In genomic region chr7:45683396-45684050, GRCm38 (mm10) we compare ENCODE assay signal across 9 mouse cellular contexts. TPM values are rescaled to one million over a fixed set of nuclear protein-coding genes. Genes with fewer than 3 reads are reported as not detected.
DNase-seq lines count a peak whose midpoint lies in the region; ATAC-seq and TF ChIP-seq lines count a peak whose summit lies in the region.
"Had no signal": no experiment of that assay in that cellular context is flagged by ENCODE, and none has a peak within 500 bp of the region (broad histone marks: within the 10 kb centered on the region; RNA-seq: fewer than 3 reads in every experiment).

Gene Ntn5 (plus strand): TSS chr7:45684022.

- 65% methylated on average over 7 of the region's 7 CpGs for WGBS in kidney, embryonic 16.5 days
- 75% methylated on average over 7 of the region's 7 CpGs for WGBS in embryonic facial prominence, embryonic 14.5 days
- 68% methylated on average over 7 of the region's 7 CpGs for WGBS in limb, embryonic 14.5 days

- H3K4me1 ChIP-seq in kidney, embryonic 16.5 days (ENCODE audit: insufficient read depth, low read length) = peaks cover 21% of the 10 kb centered on the region
- H3K4me1 ChIP-seq in E14TG2a.4 (replicated peaks; ENCODE audit: low read depth, low read length) = peaks cover 44% of the 10 kb centered on the region
- H3K4me1 ChIP-seq in embryonic facial prominence, embryonic 14.5 days (ENCODE audit: control insufficient read depth, insufficient read depth, low read length) = peaks cover 28% of the 10 kb centered on the region
- peaks cover 4% of the 10 kb centered on the region; the same call in 1 of the 2 replicates for H3K4me1 ChIP-seq in limb, embryonic 14.5 days (ENCODE audit: control insufficient read depth, insufficient read depth, low read length)

- no peak for DNase-seq in kidney, postnatal 4 days
- DNase-seq in embryonic facial prominence, embryonic 14.5 days (ENCODE audit: low spot score) = no peak
- DNase-seq in limb, embryonic 14.5 days (ENCODE audit: low spot score) = no peak
- no peak for DNase-seq in spleen, postnatal 10 days (ENCODE audit: low spot score in 2 of 2)
- no peak for DNase-seq in left cerebral cortex, postnatal 4 days

- H3K27me3 ChIP-seq in kidney, embryonic 16.5 days (ENCODE audit: insufficient read depth, low read length) = no peaks in the 10 kb centered on the region
- peaks cover 10% of the 10 kb centered on the region for H3K27me3 ChIP-seq in E14TG2a.4 (ENCODE audit: insufficient read depth, low read length)
- H3K27me3 ChIP-seq in embryonic facial prominence, embryonic 14.5 days (replicated peaks; ENCODE audit: control insufficient read depth, insufficient read depth, low read length) = no peaks in the 10 kb centered on the region
- H3K27me3 ChIP-seq in limb, embryonic 14.5 days (ENCODE audit: control insufficient read depth, insufficient read depth, low read length) = no peaks in the 10 kb centered on the region

- H3K4me3 ChIP-seq in kidney, embryonic 16.5 days (ENCODE audit: low read length) = no peak within 1 kb of the TSS
- peak within 1 kb of the TSS; percentile 48 for H3K4me3 ChIP-seq in E14TG2a.4 (replicated peaks; ENCODE audit: low read length)
- no peak within 1 kb of the TSS for H3K4me3 ChIP-seq in embryonic facial prominence, embryonic 14.5 days (ENCODE audit: low read depth, low read length)
- H3K4me3 ChIP-seq in limb, embryonic 14.5 days (replicated peaks; ENCODE audit: low read length) = no peak within 1 kb of the TSS

- no peak for ATAC-seq in kidney, embryonic 16.5 days (ENCODE audit: low FRiP score, low TSS enrichment)
- no peak for ATAC-seq in embryonic facial prominence, embryonic 14.5 days (ENCODE audit: low read depth)
- ATAC-seq in limb, embryonic 14.5 days (ENCODE audit: low FRiP score, low read depth) = no peak
- ATAC-seq in erythroid progenitor cell, adult 5-6 weeks (replicated peaks; ENCODE audit: low FRiP score, poor library complexity, severe bottlenecking) = no peak

- H3K4me2 ChIP-seq in kidney, embryonic 16.5 days (replicated peaks; ENCODE audit: low read depth, low read length) = no peak within 1 kb of the TSS
- peak within 1 kb of the TSS; percentile 32 for H3K4me2 ChIP-seq in embryonic facial prominence, embryonic 14.5 days (ENCODE audit: low read depth, low read length)
- H3K4me2 ChIP-seq in limb, embryonic 14.5 days (replicated peaks; ENCODE audit: low read depth, low read length, severe bottlenecking) = no peak within 1 kb of the TSS

- H3K36me3 ChIP-seq in kidney, embryonic 16.5 days (ENCODE audit: insufficient read depth, low read length) = no peaks in the 10 kb centered on the region
- no peaks in the 10 kb centered on the region; the same call in 1 of the 2 replicates for H3K36me3 ChIP-seq in E14TG2a.4 (ENCODE audit: insufficient read depth, low read length)
- H3K36me3 ChIP-seq in embryonic facial prominence, embryonic 14.5 days (ENCODE audit: control insufficient read depth, insufficient read depth, low read length) = no peaks in the 10 kb centered on the region
- no peaks in the 10 kb centered on the region for H3K36me3 ChIP-seq in limb, embryonic 14.5 days (ENCODE audit: control insufficient read depth, insufficient read depth, low read length)

- intact Hi-C loops in left cerebral cortex, postnatal 4 days (cut with DNase I) = loop anchor here (10.0 kb wide), 1 partner anchor 89 kb away; no protein-coding TSS in a partner anchor

- no peak for TF ChIP-seq POLR2A in limb, embryonic 14.5 days (IDR thresholded peaks at IDR 0.05; ENCODE audit: borderline replicate concordance, extremely low read depth, insufficient read depth, insufficient read length)

- no peak within 1 kb of the TSS for H3K27ac ChIP-seq in kidney, embryonic 16.5 days (ENCODE audit: low read length)
- H3K27ac ChIP-seq in embryonic facial prominence, embryonic 14.5 days (replicated peaks; ENCODE audit: low read depth, low read length) = no peak within 1 kb of the TSS
- H3K27ac ChIP-seq in limb, embryonic 14.5 days (replicated peaks; ENCODE audit: low read depth, low read length) = no peak within 1 kb of the TSS

- H3K9me3 ChIP-seq in kidney, embryonic 16.5 days (ENCODE audit: low read length) = no peaks in the 10 kb centered on the region
- no peaks in the 10 kb centered on the region for H3K9me3 ChIP-seq in E14TG2a.4 (ENCODE audit: low read length)
- no peaks in the 10 kb centered on the region for H3K9me3 ChIP-seq in embryonic facial prominence, embryonic 14.5 days (ENCODE audit: control insufficient read depth, low read length)
- no peaks in the 10 kb centered on the region for H3K9me3 ChIP-seq in limb, embryonic 14.5 days (ENCODE audit: control insufficient read depth, low read length)

- peak within 1 kb of the TSS; percentile 6; the same call in 1 of the 2 replicates for H3K9ac ChIP-seq in kidney, embryonic 16.5 days (replicated peaks; ENCODE audit: low read length)
- H3K9ac ChIP-seq in embryonic facial prominence, embryonic 14.5 days (ENCODE audit: low read depth, low read length) = peak within 1 kb of the TSS; percentile 42; the same call in 1 of the 2 replicates
- H3K9ac ChIP-seq in limb, embryonic 14.5 days (ENCODE audit: low read depth, low read length, severe bottlenecking) = peak within 1 kb of the TSS; percentile 16; the same call in 1 of the 2 replicates

- no peak for TF ChIP-seq CTCF in E14TG2a.4 (conservative IDR thresholded peaks at IDR 0.05; ENCODE audit: low read length)

RNA-seq across cellular contexts. Expression of gene Ntn5, which starts in this region (rescaled TPM):
- 0.18 and 0.29 TPM in 2 replicates for polyA plus RNA-seq in kidney, embryonic 16.5 days (2015; fragmentation: Nextera tagmentation; extraction: Ambion mirVana)
- 3.4 and 3.7 TPM in 2 replicates for polyA plus RNA-seq in embryonic facial prominence, embryonic 14.5 days (2014; fragmentation: Nextera tagmentation; extraction: Ambion mirVana)
- 1.3 and 2.1 TPM in 2 replicates for polyA plus RNA-seq in limb, embryonic 14.5 days (2012; rRNA removed)
- 0.59 and 0.86 TPM in 2 replicates for polyA plus RNA-seq in limb, embryonic 14.5 days (2014; fragmentation: Nextera tagmentation; extraction: Ambion mirVana)
- not detected in 2 replicates for total RNA-seq in erythroid progenitor cell, adult 5-6 weeks (2015; ENCODE audit: low replicate concordance)
- total RNA-seq in erythroid progenitor cell, adult 5-6 weeks (2017; ENCODE audit: low replicate concordance) = not detected in 2 replicates
- under 1 TPM in 1 of 2 experiments, not detected in 1; 0.34 TPM for total RNA-seq in left cerebral cortex, postnatal 4 days (2021)
- polyA plus RNA-seq: liver, embryonic 16.5 days had no signal
